Mouse (Mus musculus) midbrain, embryonic 12.5 days (tissue): ENCODE results near the gene Tdp2. TPM values are rescaled to one million over a fixed set of nuclear protein-coding genes. Genes with fewer than 3 reads are reported as not detected.
A peak's percentile ranks its signal among the peaks of the same experiment; 100 is the strongest.

Source experiments
- ATAC-seq: fragments of 200-750 bp; cut with Nextera tagmentation; 2 replicates; pipeline ENCODE4 v1.8.0; 2017; ENCODE audit warnings: low read depth, moderate TSS enrichment, moderate library complexity; ENCODE audit not compliant: low FRiP score
- H3K27ac ChIP-seq: fragments of 300-500 bp; sonication (generic); replicated peaks from 2 replicates; pipeline ENCODE4 v1.5.1; 2016; ENCODE audit warnings: mild to moderate bottlenecking
- H3K27me3 ChIP-seq: fragments of 300-500 bp; sonication (generic); 2 replicates; pipeline ENCODE4 v1.6.1; 2016; ENCODE audit warnings: mild to moderate bottlenecking
- H3K36me3 ChIP-seq: fragments of 300-500 bp; sonication (generic); 2 replicates; pipeline ENCODE4 v1.6.1; 2016
- H3K4me1 ChIP-seq: fragments of 300-500 bp; sonication (generic); 2 replicates; pipeline ENCODE4 v1.6.1; 2016
- H3K4me2 ChIP-seq: fragments of 300-500 bp; sonication (generic); replicated peaks from 2 replicates; pipeline ENCODE4 v1.6.1; 2016; ENCODE audit warnings: mild to moderate bottlenecking, moderate library complexity
- H3K4me3 ChIP-seq: fragments of 300-500 bp; sonication (generic); 2 replicates; pipeline ENCODE4 v1.5.1; 2016; ENCODE audit warnings: mild to moderate bottlenecking
- H3K9ac ChIP-seq: fragments of 300-500 bp; sonication (generic); replicated peaks from 2 replicates; pipeline ENCODE4 v1.6.1; 2016; ENCODE audit warnings: mild to moderate bottlenecking, moderate library complexity
- H3K9me3 ChIP-seq: fragments of 300-500 bp; sonication (generic); 2 replicates; pipeline ENCODE4 v1.6.1; 2016; ENCODE audit warnings: mild to moderate bottlenecking
- WGBS: fragments of 180-500 bp; shearing (Covaris S2); methylation state at CpG from one replicate; pipeline ENCODE4 v1.1.7; 2016; 5-methylcytosine and 5-hydroxymethylcytosine counted together
- polyA plus RNA-seq: library from polyadenylated mRNA; unstranded; fragments of >200 nt; fragmentation: Nextera tagmentation; extraction: Ambion mirVana; gene quantifications from 2 replicates; pipeline ENCODE4 v1.2.1, GENCODE M21; 2016

Gene Tdp2
- polyA plus RNA-seq, result 69.3 and 69.7 TPM in 2 replicates

DNA sequence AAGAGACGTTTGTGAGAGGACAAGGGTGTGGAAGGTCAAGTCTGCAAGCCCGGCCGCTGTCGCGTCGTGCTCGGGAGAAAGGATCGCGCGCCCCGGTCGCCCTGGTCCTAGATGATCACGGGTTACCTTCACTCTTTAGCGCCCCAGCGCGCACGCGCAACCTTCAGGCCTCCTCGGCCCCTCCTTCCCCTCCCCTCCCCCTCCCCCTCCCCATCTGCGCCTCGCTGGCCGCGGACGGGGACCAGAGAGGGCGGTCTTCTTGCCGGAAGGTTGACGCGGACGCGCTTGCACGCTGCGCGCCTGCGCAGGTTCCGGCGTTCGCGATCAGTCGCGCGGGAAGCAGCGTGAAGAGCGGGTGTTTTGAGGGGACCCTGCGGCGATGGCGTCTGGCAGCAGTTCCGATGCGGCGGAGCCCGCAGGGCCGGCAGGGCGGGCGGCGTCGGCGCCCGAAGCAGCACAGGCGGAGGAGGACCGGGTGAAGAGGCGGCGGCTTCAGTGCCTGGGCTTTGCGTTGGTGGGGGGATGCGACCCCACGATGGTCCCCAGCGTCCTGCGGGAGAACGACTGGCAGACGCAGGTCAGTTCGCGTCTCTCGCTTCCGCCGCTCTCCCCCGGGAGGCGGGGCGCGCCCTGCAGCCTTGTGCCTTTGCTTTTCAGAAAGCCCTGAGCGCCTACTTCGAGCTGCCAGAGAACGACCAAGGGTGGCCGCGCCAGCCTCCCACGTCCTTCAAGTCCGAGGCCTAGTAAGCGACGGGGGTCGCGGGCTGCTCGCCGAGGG lies at the start of gene Tdp2, which contains the start of gene Acot13:
Gene Tdp2, plus strand, starts transcription at position 327 of the 778 bp plus-strand sequence.
Gene Acot13, minus strand, starts transcription at position 188 of the 778 bp plus-strand sequence.
- Histone ChIP-seq H3K27me3 (no peaks in the 10 kb centered on the region), H3K9ac (peak within 1 kb of the TSS; percentile 95), H3K4me3 (peak within 1 kb of the TSS; percentile 93), H3K9me3 (no peaks in the 10 kb centered on the region), H3K27ac (peak within 1 kb of the TSS; percentile 87), H3K4me2 (peak within 1 kb of the TSS; percentile 78), H3K4me1 (peaks cover 21% of the 10 kb centered on the region), H3K36me3 (no peaks in the 10 kb centered on the region)
- peak; percentile 98 for ATAC-seq
- under 1% methylated on average over 87 of the region's 90 CpGs for WGBS

DNA sequence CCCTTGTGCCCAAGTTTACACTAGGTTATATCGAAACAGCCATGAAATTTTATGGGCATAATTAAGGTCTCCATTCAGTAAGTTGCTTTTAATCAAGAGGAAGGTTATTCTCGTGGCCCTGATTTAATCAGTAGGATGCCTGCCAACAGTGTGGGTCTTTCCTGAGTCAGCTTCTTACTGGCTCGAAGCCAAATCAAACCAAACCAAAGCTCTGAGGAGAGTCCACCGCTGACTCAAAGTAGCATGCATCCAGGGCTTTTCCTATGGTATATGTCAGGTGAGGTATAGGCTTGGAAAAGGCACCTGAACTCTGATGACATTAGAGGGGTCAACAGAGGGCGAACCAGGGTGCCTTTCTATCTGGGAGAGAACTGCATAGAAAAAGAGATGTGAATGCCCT lies 49.6 kb upstream of the Tdp2 start:
- Histone ChIP-seq H3K27ac (no peak overlapping the region), H3K36me3 (no peaks in the 10 kb centered on the region), H3K9ac (no peak overlapping the region), H3K9me3 (no peaks in the 10 kb centered on the region), H3K4me1 (no peaks in the 10 kb centered on the region), H3K4me2 (no peak overlapping the region), H3K4me3 (no peak overlapping the region), H3K27me3 (no peaks in the 10 kb centered on the region)
- 82% methylated on average over 5 of the region's 5 CpGs for WGBS
- no peak for ATAC-seq

DNA sequence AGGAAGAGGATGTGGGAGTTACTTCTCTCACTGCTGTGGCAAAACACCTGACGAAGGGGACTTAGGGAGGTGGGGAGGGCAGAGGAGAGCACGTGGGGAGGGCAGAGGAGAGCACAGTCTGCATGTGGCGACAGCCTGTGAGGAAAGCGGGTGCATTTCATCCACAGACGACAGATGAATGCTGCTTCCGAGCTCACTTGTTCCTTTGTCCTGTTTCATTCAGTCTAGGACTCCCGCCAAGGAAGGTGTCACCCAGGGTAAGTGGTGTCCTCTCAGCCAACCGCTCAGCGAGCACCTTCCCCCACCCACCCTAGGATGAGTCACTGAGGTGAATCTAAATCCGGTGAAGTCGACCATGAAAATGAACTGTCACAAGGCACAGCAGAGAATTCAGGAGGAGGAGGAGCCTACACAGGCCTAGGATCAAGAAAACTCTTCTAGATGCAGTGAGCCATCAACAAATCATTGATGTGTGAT lies 45.4 kb upstream of the Tdp2 start:
- no peak overlapping the region for H3K9ac ChIP-seq
- ATAC-seq, result no peak
- no peak overlapping the region for H3K4me2 ChIP-seq
- no peaks in the 10 kb centered on the region for H3K9me3 ChIP-seq
- H3K27ac ChIP-seq, result no peak overlapping the region
- H3K4me3 ChIP-seq, result no peak overlapping the region
- no peaks in the 10 kb centered on the region for H3K27me3 ChIP-seq
- 47% methylated on average over 11 of the region's 11 CpGs for WGBS
- no peaks in the 10 kb centered on the region for H3K4me1 ChIP-seq
- H3K36me3 ChIP-seq, result no peaks in the 10 kb centered on the region

DNA sequence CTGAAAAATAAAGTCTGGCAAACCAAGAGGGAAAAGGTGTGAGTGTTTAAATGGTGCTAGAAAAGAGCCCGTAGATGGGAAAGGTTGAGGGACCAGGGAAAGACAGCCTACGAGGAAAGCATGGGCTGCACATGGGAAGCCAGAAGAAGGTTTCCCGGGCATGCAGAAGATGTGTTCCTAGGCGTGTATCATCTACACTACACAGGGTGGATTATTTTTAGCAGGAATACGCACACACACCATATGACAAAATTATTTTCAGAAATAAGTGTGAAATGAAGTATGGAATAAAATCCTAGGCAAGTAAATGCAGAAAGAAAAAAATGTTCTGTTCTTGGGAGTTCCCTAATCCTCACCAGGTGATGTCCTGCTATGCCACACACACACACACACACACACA lies 44.0 kb upstream of the Tdp2 start:
- no peaks in the 10 kb centered on the region for H3K36me3 ChIP-seq
- 89% methylated on average over 5 of the region's 5 CpGs for WGBS
- no peak for ATAC-seq
- no peaks in the 10 kb centered on the region for H3K9me3 ChIP-seq
- no peak overlapping the region for H3K4me3 ChIP-seq
- H3K4me2 ChIP-seq, result no peak overlapping the region
- H3K4me1 ChIP-seq, result no peaks in the 10 kb centered on the region
- no peak overlapping the region for H3K27ac ChIP-seq
- H3K27me3 ChIP-seq, result no peaks in the 10 kb centered on the region
- H3K9ac ChIP-seq, result no peak overlapping the region

DNA sequence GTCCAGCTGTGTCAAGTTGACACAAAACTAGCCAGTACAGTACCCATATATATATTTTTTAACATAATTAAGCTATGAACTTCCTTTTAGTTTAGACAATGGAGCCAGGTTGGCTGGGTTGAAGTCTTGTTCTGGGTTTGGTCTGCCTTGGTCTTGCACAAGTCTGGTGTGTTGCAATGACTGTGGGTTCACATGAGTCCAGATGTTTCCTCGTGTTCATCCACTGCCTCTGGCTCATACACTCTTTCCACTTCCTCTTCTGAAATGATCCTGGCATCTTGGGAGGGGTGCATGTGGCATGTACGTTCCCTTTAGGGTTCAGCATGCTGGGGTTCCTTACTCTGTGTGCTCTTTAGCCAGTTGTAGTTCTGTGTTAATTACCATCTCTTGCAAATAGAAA lies 40.1 kb upstream of the Tdp2 start:
- H3K4me3 ChIP-seq, result no peak overlapping the region
- H3K4me2 ChIP-seq, result no peak overlapping the region
- H3K9ac ChIP-seq, result no peak overlapping the region
- no peaks in the 10 kb centered on the region for H3K36me3 ChIP-seq
- H3K27me3 ChIP-seq, result no peaks in the 10 kb centered on the region
- H3K27ac ChIP-seq, result no peak overlapping the region
- 76% methylated on average over 2 of the region's 2 CpGs for WGBS
- H3K4me1 ChIP-seq, result no peaks in the 10 kb centered on the region
- ATAC-seq, result no peak
- H3K9me3 ChIP-seq, result no peaks in the 10 kb centered on the region

DNA sequence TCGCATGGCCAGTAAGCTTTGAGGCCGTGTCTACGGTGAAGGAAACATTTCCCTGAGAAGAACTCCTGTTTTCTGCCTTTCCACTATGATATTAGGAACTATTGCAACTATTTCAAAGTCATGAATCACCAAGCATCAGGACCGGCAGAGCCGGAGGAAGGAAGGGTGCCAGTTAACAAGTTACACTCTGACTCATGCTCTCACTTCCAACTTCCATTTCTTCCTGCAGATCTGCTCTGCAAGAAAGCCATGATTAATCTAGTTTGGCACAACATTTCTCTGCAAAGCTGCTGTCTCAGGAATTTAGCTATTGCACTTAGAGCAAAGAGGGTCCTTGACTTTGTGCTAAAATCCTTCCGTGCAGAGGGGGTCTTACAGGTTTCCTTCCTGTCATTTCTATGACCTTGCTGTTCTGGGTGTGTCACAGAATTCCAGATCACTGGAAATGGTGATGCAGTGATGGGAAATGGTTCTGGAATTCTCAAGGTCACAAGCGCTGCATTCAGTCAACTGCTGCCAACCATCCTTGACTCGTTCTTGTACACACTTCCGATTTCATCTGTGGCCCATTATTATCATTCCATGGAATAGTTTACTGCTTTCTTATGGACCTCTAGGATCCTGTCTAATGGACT lies 39.0 kb upstream of the Tdp2 start:
- 92% methylated on average over 9 of the region's 9 CpGs for WGBS
- Histone ChIP-seq H3K4me3 (no peak overlapping the region), H3K4me1 (no peaks in the 10 kb centered on the region), H3K9me3 (no peaks in the 10 kb centered on the region), H3K4me2 (no peak overlapping the region), H3K36me3 (no peaks in the 10 kb centered on the region), H3K27ac (no peak overlapping the region), H3K27me3 (no peaks in the 10 kb centered on the region), H3K9ac (no peak overlapping the region)
- ATAC-seq, result no peak

DNA sequence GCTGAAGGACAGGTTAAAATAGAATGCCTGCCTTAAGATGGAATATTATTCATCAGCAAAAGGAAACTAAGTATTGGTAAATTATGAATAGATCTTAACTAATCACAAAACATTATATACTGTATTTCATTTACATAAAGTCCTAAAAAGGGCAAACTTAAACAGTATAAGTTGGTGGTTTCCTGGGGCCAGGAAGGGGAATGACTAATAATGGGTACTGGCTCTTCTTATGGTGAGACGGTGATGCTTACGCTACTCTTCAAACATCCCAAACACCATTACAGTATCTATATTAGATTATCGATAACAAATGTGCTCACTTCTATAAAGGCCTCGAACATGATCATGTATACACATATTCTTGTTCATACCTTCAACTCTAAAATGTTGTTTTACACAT lies 32.8 kb upstream of the Tdp2 start:
- Histone ChIP-seq H3K9ac (no peak overlapping the region), H3K4me2 (no peak overlapping the region), H3K27me3 (no peaks in the 10 kb centered on the region), H3K4me3 (no peak overlapping the region), H3K27ac (no peak overlapping the region), H3K4me1 (peaks cover 14% of the 10 kb centered on the region), H3K9me3 (no peaks in the 10 kb centered on the region), H3K36me3 (no peaks in the 10 kb centered on the region)
- 94% methylated on average over 4 of the region's 4 CpGs for WGBS
- no peak for ATAC-seq

DNA sequence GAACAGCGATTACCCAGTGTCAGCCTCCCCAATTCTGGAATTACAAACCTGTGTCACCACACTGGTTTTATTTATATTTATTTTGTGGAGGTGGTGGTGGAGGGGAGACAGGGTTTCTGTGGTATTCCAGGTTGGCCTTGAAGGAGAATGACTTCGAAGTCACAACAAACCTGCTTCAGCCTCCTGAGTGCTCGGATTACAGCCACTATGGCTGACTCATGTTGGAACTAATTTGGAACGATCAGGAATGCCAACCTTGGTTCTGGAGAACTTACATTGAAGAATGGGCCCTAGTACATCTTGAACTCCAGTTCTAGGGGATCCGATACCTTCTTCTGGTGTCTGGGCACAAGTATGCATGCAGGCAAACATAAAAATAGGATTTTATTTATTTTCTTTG lies 32.1 kb upstream of the Tdp2 start:
- H3K27ac ChIP-seq, result no peak overlapping the region
- H3K4me3 ChIP-seq, result peak overlapping the region; percentile 99
- H3K9ac ChIP-seq, result no peak overlapping the region

DNA sequence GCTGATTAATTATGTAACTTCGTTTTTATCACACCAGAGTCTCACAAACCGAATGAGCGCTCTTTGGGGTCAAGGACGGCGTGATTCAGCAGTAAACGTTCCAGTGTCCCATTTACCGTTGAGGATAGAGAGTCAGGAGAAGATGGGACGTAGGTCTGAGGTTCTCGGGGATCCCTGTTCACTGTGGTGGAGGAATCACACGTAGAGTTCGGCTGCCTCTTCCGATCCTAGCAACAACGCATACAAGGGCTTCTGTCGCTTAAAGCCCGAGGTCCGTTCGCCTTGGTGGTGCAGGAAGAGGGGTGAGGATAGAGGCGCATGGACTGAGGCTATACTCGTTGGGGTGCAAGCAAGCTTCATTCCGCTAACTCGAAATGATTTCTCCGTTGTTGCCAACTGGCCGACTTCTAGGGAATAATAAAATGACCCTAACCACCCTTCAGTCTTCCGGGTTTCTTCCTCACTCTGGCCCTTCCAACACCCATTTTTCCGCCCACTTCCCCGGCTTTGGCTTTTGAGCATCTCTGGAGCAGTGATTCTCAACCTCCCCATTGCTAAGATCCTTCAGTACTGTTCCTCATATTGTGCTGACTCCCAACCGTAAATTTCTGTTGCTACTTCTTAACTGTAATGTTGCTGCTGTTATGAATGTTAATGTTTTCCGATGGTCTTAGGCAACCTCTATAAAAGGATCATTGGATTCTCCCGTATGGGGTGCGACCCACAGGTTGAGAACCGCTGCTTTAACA lies 31.4 kb upstream of the Tdp2 start:
- Histone ChIP-seq H3K27ac (peak overlapping the region; percentile 65), H3K36me3 (no peaks in the 10 kb centered on the region), H3K4me2 (peak overlapping the region; percentile 74), H3K9me3 (no peaks in the 10 kb centered on the region), H3K9ac (peak overlapping the region; percentile 66), H3K27me3 (no peaks in the 10 kb centered on the region), H3K4me1 (peaks cover 23% of the 10 kb centered on the region), H3K4me3 (peak overlapping the region; percentile 99)
- WGBS, result 2% methylated on average over 31 of the region's 31 CpGs
- ATAC-seq, result 0 out of 2 replicates have a peak, but pooled peaks have one; percentile 12

More for the DNA sequence above, 32.1 kb upstream of the Tdp2 start:
- Histone ChIP-seq H3K36me3 (no peaks in the 10 kb centered on the region), H3K4me1 (peaks cover 19% of the 10 kb centered on the region), H3K4me2 (peak overlapping the region; percentile 74), H3K9me3 (no peaks in the 10 kb centered on the region), H3K27me3 (no peaks in the 10 kb centered on the region)
- no peak for ATAC-seq
- WGBS, result 75% methylated on average over 5 of the region's 5 CpGs

DNA sequence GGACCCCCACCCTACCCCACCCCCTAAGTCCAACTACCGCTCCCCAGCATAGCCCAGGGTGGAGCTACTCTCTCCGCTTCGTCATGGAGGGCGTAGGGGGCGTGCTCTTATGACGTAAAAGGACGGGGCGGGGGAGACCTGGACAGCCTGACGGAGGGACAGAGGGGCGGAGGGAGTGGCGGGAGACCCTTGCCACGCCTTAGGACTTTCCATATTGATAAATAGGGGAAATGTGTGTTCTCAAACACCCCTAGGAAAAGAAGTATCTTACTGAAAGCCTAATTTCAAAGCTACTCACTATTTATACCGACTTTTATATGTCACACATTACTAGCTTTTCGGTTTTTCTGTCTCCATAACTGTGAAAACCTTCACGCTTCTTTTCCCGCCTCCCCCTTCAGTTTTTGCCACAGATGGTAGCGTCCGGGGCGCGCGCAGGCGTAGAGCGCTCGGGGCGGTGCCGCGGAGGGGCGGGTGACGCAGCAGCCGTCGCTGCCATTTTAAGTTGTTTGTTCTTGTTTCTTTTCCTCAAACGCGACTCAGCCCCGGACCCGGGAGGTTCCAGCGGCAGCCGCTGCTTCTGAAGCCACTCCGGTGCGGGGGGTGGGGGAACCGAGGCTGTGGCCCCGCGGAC lies 30.7 kb upstream of the Tdp2 start:
- 0 out of 2 replicates have a peak, but pooled peaks cover 6% of the 10 kb centered on the region for H3K36me3 ChIP-seq
- ATAC-seq, result peak; percentile 97
- H3K9ac ChIP-seq, result peak overlapping the region; percentile 95
- peak overlapping the region; percentile 98 for H3K27ac ChIP-seq
- H3K4me1 ChIP-seq, result peaks cover 23% of the 10 kb centered on the region
- no peaks in the 10 kb centered on the region for H3K27me3 ChIP-seq
- peak overlapping the region; percentile 99 for H3K4me3 ChIP-seq
- WGBS, result under 1% methylated on average over 42 of the region's 42 CpGs
- peak overlapping the region; percentile 86 for H3K4me2 ChIP-seq
- no peaks in the 10 kb centered on the region for H3K9me3 ChIP-seq

DNA sequence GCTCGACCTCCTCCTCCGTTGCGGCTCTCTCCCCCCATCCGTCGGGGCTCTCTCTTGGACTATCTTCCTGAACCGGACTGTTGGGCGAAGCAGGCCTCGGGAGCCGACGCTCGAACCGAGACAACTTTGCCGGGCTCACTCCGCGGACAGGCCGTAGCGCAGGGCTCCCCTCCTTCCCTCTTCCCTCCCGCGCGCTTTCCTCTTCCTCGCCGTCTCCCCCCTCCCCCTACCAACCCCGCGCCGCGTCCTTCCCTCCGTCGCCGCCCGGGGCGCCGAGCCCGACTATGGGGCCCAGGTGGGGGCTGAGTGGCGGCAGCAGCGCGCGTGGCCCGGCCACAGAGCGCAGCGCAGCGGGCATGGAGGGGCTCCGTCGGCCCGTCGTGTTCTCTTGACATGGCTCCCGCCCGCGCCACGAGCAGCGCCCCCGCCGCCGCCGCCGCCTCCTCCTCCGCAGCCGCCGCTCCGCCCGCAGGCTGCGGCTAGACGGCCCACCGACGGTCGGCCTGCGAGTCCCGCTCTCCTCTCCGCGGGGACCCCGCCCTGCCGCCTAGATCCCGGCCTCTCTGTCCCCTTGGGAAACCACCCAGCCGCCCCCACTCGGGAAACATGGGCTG lies 30.1 kb upstream of the Tdp2 start, which contains the start of gene BC005537:
Gene BC005537, plus strand, starts transcription at position 350 of the 614 bp plus-strand sequence.
- Histone ChIP-seq H3K4me1 (peaks cover 23% of the 10 kb centered on the region), H3K27me3 (no peaks in the 10 kb centered on the region), H3K9me3 (no peaks in the 10 kb centered on the region), H3K4me2 (peak within 1 kb of the TSS; percentile 86), H3K27ac (peak within 1 kb of the TSS; percentile 98), H3K9ac (peak within 1 kb of the TSS; percentile 95), H3K4me3 (peak within 1 kb of the TSS; percentile 99), H3K36me3 (peaks cover 9% of the 10 kb centered on the region; the same call in 1 of the 2 replicates)
- under 1% methylated on average over 45 of the region's 74 CpGs for WGBS
- no peak; the same call in 1 of the 2 replicates for ATAC-seq
